Mouse (Mus musculus): Measurements from ENCODE around the gene Bank1.

Gene Bank1

GRCm38 (mm10) chr3:136251578-136251977, 74.3 kb downstream of the Bank1 start:
- DNase-seq, result no peak

- no peak for DNase-seq
Measured at GRCm38 (mm10) chr3:136247331-136247730, 78.5 kb downstream of the Bank1 start.

GRCm38 (mm10) chr3:136244931-136245330, 80.9 kb downstream of the Bank1 start:
- no peak for DNase-seq

GRCm38 (mm10) chr3:136238790-136239189, 87.1 kb downstream of the Bank1 start:
- DNase-seq, result no peak

GRCm38 (mm10) chr3:136233507-136233906, 92.4 kb downstream of the Bank1 start:
- no peak for DNase-seq

GRCm38 (mm10) chr3:136230602-136231151, 95.2 kb downstream of the Bank1 start:
- DNase-seq, result no peak

GRCm38 (mm10) chr3:136189661-136190228, 136.1 kb downstream of the Bank1 start:
- DNase-seq, result no peak

- no peak for DNase-seq
Measured at GRCm38 (mm10) chr3:136186548-136187113, 139.2 kb downstream of the Bank1 start.

GRCm38 (mm10) chr3:136171631-136172030, 154.2 kb downstream of the Bank1 start:
- no peak for DNase-seq

- no peak for DNase-seq
Measured at GRCm38 (mm10) chr3:136168071-136168470, 157.8 kb downstream of the Bank1 start.

GRCm38 (mm10) chr3:136166671-136167070, 159.2 kb downstream of the Bank1 start:
- DNase-seq, result no peak

GRCm38 (mm10) chr3:136166033-136166361, 159.9 kb downstream of the Bank1 start:
- DNase-seq, result no peak

GRCm38 (mm10) chr3:136165167-136166032, 160.5 kb downstream of the Bank1 start:
- DNase-seq, result no peak

- DNase-seq, result no peak
Measured at GRCm38 (mm10) chr3:136158059-136158458, 167.8 kb downstream of the Bank1 start.

- DNase-seq, result no peak
Measured at GRCm38 (mm10) chr3:136155555-136155954, 170.3 kb downstream of the Bank1 start.

GRCm38 (mm10) chr3:136150886-136151285, 175.0 kb downstream of the Bank1 start:
- no peak for DNase-seq

GRCm38 (mm10) chr3:136147166-136147565, 178.7 kb downstream of the Bank1 start:
- DNase-seq, result no peak

- DNase-seq, result no peak
Measured at GRCm38 (mm10) chr3:136132013-136132412, 193.9 kb downstream of the Bank1 start.

- DNase-seq, result no peak
Measured at GRCm38 (mm10) chr3:136115478-136116215, 210.2 kb downstream of the Bank1 start.

- DNase-seq, result no peak
Measured at GRCm38 (mm10) chr3:136109411-136110139, 216.3 kb downstream of the Bank1 start.

GRCm38 (mm10) chr3:136106452-136106851, 219.4 kb downstream of the Bank1 start:
- no peak for DNase-seq

GRCm38 (mm10) chr3:136103339-136103738, 222.5 kb downstream of the Bank1 start:
- DNase-seq, result no peak

All from kidney, adult 8-10 months (tissue).